Mouse (Mus musculus) kidney, embryonic 14.5 days (tissue): ENCODE data around the gene Trim30a. TPM values are rescaled to one million over a fixed set of nuclear protein-coding genes. Genes with fewer than 3 reads are reported as not detected.

Source experiments
- ATAC-seq: fragments of 200-750 bp; cut with Nextera tagmentation; 2 replicates; pipeline ENCODE4 v1.8.0; 2017; ENCODE audit warnings: moderate number of reproducible peaks, mild to moderate bottlenecking, moderate TSS enrichment, moderate library complexity; ENCODE audit not compliant: low FRiP score, low TSS enrichment
- H3K27ac ChIP-seq: fragments of 300-500 bp; sonication (generic); 2 replicates; pipeline ENCODE4 v1.5.1; 2014; ENCODE audit warnings: low read depth, mild to moderate bottlenecking, low read length, moderate library complexity, mixed read lengths
- H3K27me3 ChIP-seq: fragments of 300-500 bp; sonication (generic); 2 replicates; pipeline ENCODE4 v1.6.1; 2014; ENCODE audit warnings: mild to moderate bottlenecking, low read length; ENCODE audit not compliant: control insufficient read depth, insufficient read depth
- H3K36me3 ChIP-seq: fragments of 300-500 bp; sonication (generic); 2 replicates; pipeline ENCODE4 v1.6.1; 2014; ENCODE audit warnings: low read length, mixed read lengths; ENCODE audit not compliant: control insufficient read depth, insufficient read depth
- H3K4me1 ChIP-seq: fragments of 300-500 bp; sonication (generic); 2 replicates; pipeline ENCODE4 v1.6.1; 2014; ENCODE audit warnings: low read length, mixed read lengths; ENCODE audit not compliant: control insufficient read depth, insufficient read depth
- H3K4me2 ChIP-seq: fragments of 300-500 bp; sonication (generic); replicated peaks from 2 replicates; pipeline ENCODE4 v1.6.1; 2014; ENCODE audit warnings: low read depth, mild to moderate bottlenecking, low read length
- H3K4me3 ChIP-seq: fragments of 300-500 bp; sonication (generic); 2 replicates; pipeline ENCODE4 v1.5.1; 2014; ENCODE audit warnings: mild to moderate bottlenecking, low read length
- H3K9ac ChIP-seq: fragments of 300-500 bp; sonication (generic); 2 replicates; pipeline ENCODE4 v1.6.1; 2014; ENCODE audit warnings: low read depth, mild to moderate bottlenecking, low read length, moderate library complexity
- H3K9me3 ChIP-seq: fragments of 300-500 bp; sonication (generic); 2 replicates; pipeline ENCODE4 v1.6.1; 2016; ENCODE audit warnings: low read length; ENCODE audit not compliant: control insufficient read depth
- WGBS: fragments of 180-500 bp; shearing (Covaris S2); extraction: QIAGEN DNeasy Blood & Tissue Kit; methylation state at CpG from one replicate; pipeline ENCODE4 v1.1.7; 2014; 5-methylcytosine and 5-hydroxymethylcytosine counted together
- polyA plus RNA-seq: library from polyadenylated mRNA; unstranded; fragments of >200 nt; fragmentation: Nextera tagmentation; extraction: Ambion mirVana; gene quantifications from 2 replicates; pipeline ENCODE4 v1.2.1, GENCODE M21; 2014

The Trim30a gene
- polyA plus RNA-seq, 1 experiment from 2014 or later: 1.3 TPM

DNA sequence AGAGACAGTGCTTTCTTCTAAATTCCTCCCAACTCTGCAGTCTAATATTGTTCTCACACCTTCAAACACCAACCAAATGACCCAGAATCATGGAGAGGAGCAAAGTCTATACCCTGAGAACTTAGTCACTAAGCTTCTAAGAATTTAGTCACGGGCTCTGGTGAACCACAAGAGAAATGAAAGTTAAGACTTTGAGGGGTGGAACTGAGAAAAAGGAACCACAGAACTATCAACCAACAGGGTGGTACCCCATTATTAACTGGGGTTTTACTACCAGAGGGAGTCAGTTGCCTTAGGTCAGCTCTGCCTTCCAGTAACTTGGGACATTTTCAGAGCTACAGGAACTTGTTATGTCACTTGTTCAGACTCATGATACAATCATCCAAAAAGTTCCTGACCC, 64.3 kb downstream of the Trim30a start, which contains the start of gene Trim30c:
Gene Trim30c (minus strand): TSS at position 140 of the 400 bp plus-strand sequence.
- Histone ChIP-seq H3K9me3 (no peaks in the 10 kb centered on the region), H3K9ac (no peak within 1 kb of the TSS), H3K27me3 (no peaks in the 10 kb centered on the region), H3K36me3 (no peaks in the 10 kb centered on the region), H3K4me2 (no peak within 1 kb of the TSS), H3K27ac (no peak within 1 kb of the TSS), H3K4me1 (no peaks in the 10 kb centered on the region), H3K4me3 (no peak within 1 kb of the TSS)
- WGBS: 91% methylated on average over 1 of the region's 1 CpGs
- no peak for ATAC-seq

- no peaks in the 10 kb centered on the region for H3K27me3 ChIP-seq
- H3K4me1 ChIP-seq: no peaks in the 10 kb centered on the region
- H3K27ac ChIP-seq: no peak overlapping the region
- no peak overlapping the region for H3K4me3 ChIP-seq
- ATAC-seq: no peak
- WGBS: 79% methylated on average over 1 of the region's 1 CpGs
- H3K9ac ChIP-seq: no peak overlapping the region
- no peaks in the 10 kb centered on the region for H3K9me3 ChIP-seq
- no peaks in the 10 kb centered on the region for H3K36me3 ChIP-seq
- no peak overlapping the region for H3K4me2 ChIP-seq
Observed at GRCm38 (mm10) chr7:104398492-104398891, 66.5 kb downstream of the Trim30a start.

DNA sequence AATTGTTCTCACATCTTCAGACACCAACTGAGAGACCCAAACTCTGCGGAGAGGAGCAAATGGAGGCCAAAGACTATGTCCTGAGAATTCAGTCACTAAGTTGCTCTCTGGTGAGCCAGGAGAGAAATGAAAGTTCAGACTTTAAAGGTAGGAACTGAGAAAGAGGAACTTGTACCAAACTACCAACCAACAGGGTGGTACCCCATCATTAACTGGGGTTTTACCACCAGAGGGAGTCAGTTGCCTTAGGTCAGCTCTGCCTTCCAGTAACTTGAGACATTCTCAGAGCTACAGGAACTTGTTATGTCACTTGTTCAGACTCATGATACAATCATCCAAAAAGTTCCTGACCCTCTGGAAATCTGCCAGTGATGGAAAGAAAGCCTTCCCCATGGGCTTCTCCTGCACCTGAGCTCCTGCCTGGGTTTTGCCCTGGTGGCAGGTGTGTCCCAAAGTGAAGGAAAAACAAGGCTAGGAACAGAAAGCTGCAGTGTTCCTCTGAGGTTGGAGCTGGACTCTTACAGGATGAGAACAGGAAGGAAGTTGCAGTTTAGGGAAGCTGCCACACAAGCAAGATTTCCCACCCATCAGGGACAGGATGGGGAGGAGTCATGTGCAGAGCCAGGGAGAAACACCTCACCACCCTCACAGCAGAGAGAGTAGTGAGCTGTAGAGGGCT, 95.1 kb downstream of the Trim30a start, which contains the start of gene Trim30b:
Gene Trim30b (minus strand): TSS at position 149 of the 679 bp plus-strand sequence.
- no peak for ATAC-seq
- H3K27me3 ChIP-seq: no peaks in the 10 kb centered on the region
- H3K36me3 ChIP-seq: no peaks in the 10 kb centered on the region
- H3K4me2 ChIP-seq: no peak within 1 kb of the TSS
- 77% methylated on average over 1 of the region's 1 CpGs for WGBS
- H3K4me3 ChIP-seq: no peak within 1 kb of the TSS
- H3K9ac ChIP-seq: no peak within 1 kb of the TSS
- H3K27ac ChIP-seq: no peak within 1 kb of the TSS
- no peaks in the 10 kb centered on the region for H3K4me1 ChIP-seq
- H3K9me3 ChIP-seq: no peaks in the 10 kb centered on the region

GRCm38 (mm10) chr7:104366339-104366738, 98.7 kb downstream of the Trim30a start:
- Histone ChIP-seq H3K27ac (no peak overlapping the region), H3K36me3 (no peaks in the 10 kb centered on the region), H3K4me2 (no peak overlapping the region), H3K4me1 (no peaks in the 10 kb centered on the region), H3K27me3 (no peaks in the 10 kb centered on the region), H3K9ac (no peak overlapping the region), H3K9me3 (no peaks in the 10 kb centered on the region), H3K4me3 (no peak overlapping the region)
- no peak for ATAC-seq

Other genes with a start within 250 kb of the Trim30a start
- 1.3 and 2.5 TPM in 2 replicates for gene Trim6, start 246.4 kb downstream of the Trim30a start, polyA plus RNA-seq
- gene Trim34a, start 220.7 kb downstream of the Trim30a start, polyA plus RNA-seq: 1.4 and 1.5 TPM in 2 replicates
- gene Trim5, start 177.1 kb downstream of the Trim30a start, polyA plus RNA-seq: 0.20 and 0.30 TPM in 2 replicates
- gene Trim12a, start 149.7 kb downstream of the Trim30a start, polyA plus RNA-seq: 4.5 and 6.3 TPM in 2 replicates
- gene Trim34b, start 135.7 kb downstream of the Trim30a start, polyA plus RNA-seq: 0.40 and 0.50 TPM in 2 replicates
- 2.0 and 2.8 TPM in 2 replicates for gene Trim12c, start 111.8 kb downstream of the Trim30a start, polyA plus RNA-seq
- not detected in 2 replicates for gene Trim30b, start 95.3 kb downstream of the Trim30a start, polyA plus RNA-seq
- gene Trim30c, start 64.4 kb downstream of the Trim30a start, polyA plus RNA-seq: 0.20 TPM in 1 of 2 replicates, not detected in the other
- 0.41 and 0.49 TPM in 2 replicates for gene Trim30d, start 42.7 kb upstream of the Trim30a start, polyA plus RNA-seq
- gene Olfr651, start 84.9 kb upstream of the Trim30a start, polyA plus RNA-seq: not detected in 2 replicates
- not detected in 2 replicates for gene Olfr652, start 95.7 kb upstream of the Trim30a start, polyA plus RNA-seq
- gene Olfr653, start 112.1 kb upstream of the Trim30a start, polyA plus RNA-seq: not detected in 2 replicates
- not detected in 2 replicates for gene Olfr654, start 121.8 kb upstream of the Trim30a start, polyA plus RNA-seq
- gene Olfr655, start 136.6 kb upstream of the Trim30a start, polyA plus RNA-seq: not detected in 2 replicates
- not detected in 2 replicates for gene Olfr656, start 148.8 kb upstream of the Trim30a start, polyA plus RNA-seq
- gene Olfr657, start 159.6 kb upstream of the Trim30a start, polyA plus RNA-seq: not detected in 2 replicates
- not detected in 2 replicates for gene Olfr658, start 182.1 kb upstream of the Trim30a start, polyA plus RNA-seq
- not detected in 2 replicates for gene Olfr659, start 201.6 kb upstream of the Trim30a start, polyA plus RNA-seq
- not detected in 2 replicates for gene Olfr661, start 221.3 kb upstream of the Trim30a start, polyA plus RNA-seq